Mouse (Mus musculus) spleen, adult 2 months (tissue): ENCODE results near the gene Olfr764-ps1. TPM values are rescaled to one million over a fixed set of nuclear protein-coding genes. Genes with fewer than 3 reads are reported as not detected.
"Not testable (repeated sequence)": the region's sequence is repeated elsewhere in the genome, so short reads cannot be mapped to it uniquely, and the experiment has no call there.

Experiments used
- DNase-seq, 2 experiments: peaks; one replicate each; pipeline versions ENCODE4 v3.0.0 to v3.0.0-alpha.2; 2012 to 2021; ENCODE audit warnings: low spot score in 2 of 2, low read depth in 1 of 2
- H3K27ac ChIP-seq: fragments of 200-500 bp; 2 replicates; pipeline ENCODE4 v1.5.1; 2012; ENCODE audit warnings: low read length, inconsistent platforms; ENCODE audit not compliant: insufficient read depth
- H3K27me3 ChIP-seq: fragments of 200-500 bp; 2 replicates; pipeline ENCODE4 v1.6.1; 2012; ENCODE audit warnings: mild to moderate bottlenecking, moderate library complexity, low read length, inconsistent platforms; ENCODE audit not compliant: control insufficient read depth, insufficient read depth
- H3K36me3 ChIP-seq: fragments of 200-500 bp; 2 replicates; pipeline ENCODE4 v1.6.1; 2012; ENCODE audit warnings: mild to moderate bottlenecking, low read length, inconsistent platforms; ENCODE audit not compliant: control insufficient read depth, insufficient read depth
- H3K4me1 ChIP-seq: fragments of 200-500 bp; 2 replicates; pipeline ENCODE4 v1.6.1; 2011; ENCODE audit warnings: inconsistent platforms; ENCODE audit not compliant: control insufficient read depth, insufficient read depth, insufficient read length
- H3K4me3 ChIP-seq: fragments of 200-500 bp; 2 replicates; pipeline ENCODE4 v1.5.1; 2011; ENCODE audit warnings: mild to moderate bottlenecking, inconsistent platforms; ENCODE audit not compliant: insufficient read depth, insufficient read length; ENCODE audit errors: extremely low read depth
- CTCF ChIP-seq: fragments of 200-500 bp; IDR thresholded peaks from 2 replicates; pipeline ENCODE4 v1.5.1; 2011; ENCODE audit warnings: mild to moderate bottlenecking, inconsistent platforms; ENCODE audit not compliant: insufficient read depth, insufficient read length, insufficient replicate concordance; ENCODE audit errors: extremely low read depth
- POLR2A ChIP-seq: fragments of 200-500 bp; IDR thresholded peaks from 2 replicates; pipeline ENCODE4 v1.6.1; 2011; ENCODE audit warnings: low read depth, low read length, inconsistent platforms
- WGBS: fragments of 180-500 bp; shearing (Covaris S2); methylation state at CpG from one replicate; pipeline ENCODE4 v1.1.7; 2018; 5-methylcytosine and 5-hydroxymethylcytosine counted together
- polyA plus RNA-seq: library from polyadenylated mRNA; depleted of rRNA; stranded (reverse); fragments of >200 nt; gene quantifications from 2 replicates; pipeline ENCODE4 v1.2.3, GENCODE M21; 2012

The Olfr764-ps1 gene
- polyA plus RNA-seq, 1 experiment = not detected

DNA sequence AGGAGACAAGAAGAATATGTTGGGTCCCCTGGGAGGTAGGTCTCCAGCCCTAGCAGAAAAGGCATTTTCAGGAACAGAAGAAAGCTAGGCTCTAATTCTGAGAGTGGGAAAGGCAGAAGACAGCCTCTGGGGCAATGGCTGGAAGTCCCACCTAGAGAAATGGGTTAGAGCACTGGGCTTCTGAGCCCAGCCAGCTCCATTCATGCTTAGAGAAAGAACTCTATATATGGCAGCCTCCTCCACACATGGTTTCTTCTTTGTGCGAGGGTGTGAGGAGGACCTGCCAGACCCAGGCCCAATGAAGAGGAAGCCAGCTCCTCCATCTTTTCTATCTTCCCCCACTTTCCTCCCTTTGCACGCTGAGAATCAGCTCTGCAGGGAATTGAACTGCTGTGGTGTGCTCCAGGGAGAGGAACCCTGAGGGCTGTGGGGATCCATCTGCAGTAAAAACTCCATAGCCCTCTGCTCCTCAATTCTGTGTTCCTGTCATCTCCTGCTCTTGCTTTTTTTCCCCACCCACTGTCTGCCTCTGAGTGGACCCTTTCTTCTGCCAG lies 29.3 kb downstream of the Olfr764-ps1 start, which contains the start of gene Olfr763:
Gene Olfr763, plus strand, starts transcription at position 504 of the 554 bp plus-strand sequence.
- no peak within 1 kb of the TSS for H3K27ac ChIP-seq
- WGBS = 71% methylated on average over 2 of the region's 2 CpGs
- no peaks in the 10 kb centered on the region for H3K27me3 ChIP-seq
- H3K36me3 ChIP-seq = no peaks in the 10 kb centered on the region
- no peaks in the 10 kb centered on the region for H3K4me1 ChIP-seq
- H3K4me3 ChIP-seq = no peak within 1 kb of the TSS
- DNase-seq = no peak
- TF ChIP-seq CTCF = no peak
- TF ChIP-seq POLR2A = no peak

DNA sequence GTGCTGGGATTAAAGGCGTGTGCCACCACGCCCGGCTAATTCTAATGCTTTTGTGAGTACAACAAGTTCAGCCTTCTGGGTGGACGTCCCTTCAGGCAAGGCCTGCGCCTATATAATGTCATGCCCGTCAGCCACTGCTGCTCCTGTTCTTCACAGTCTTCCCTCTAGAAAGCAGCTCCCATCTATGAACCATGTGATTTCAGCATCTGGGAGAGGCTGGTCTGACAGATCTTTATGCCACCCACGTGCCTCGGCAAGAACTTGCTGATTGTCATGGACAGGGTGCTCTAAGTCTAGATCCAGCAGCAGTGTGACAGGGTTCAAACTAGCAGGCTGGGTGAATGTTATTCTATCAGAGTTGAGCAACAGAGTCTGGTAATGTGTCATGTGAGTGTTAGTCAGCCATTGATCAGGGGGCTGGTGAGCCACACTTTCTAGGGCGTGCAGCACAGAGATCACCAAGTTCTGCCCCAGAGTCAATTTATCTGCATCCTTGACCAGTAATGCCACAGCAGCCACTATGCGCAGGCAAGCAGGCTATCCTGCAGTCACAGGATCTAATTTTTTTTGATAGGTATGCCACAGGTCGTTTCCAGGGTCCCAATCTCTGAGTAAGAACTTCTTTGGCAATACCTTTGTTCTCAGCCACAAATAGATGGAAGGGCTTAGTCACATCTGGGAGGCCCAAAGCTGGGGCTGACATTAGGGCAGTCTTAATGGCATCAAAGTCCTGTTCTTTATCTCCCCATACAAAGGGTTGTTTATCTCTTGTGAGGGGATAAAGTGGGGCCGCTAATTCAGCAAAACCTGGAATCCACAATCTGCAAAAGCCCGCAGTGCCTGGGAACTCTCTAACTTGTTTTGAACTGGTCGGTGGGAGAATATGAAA lies 35.4 kb downstream of the Olfr764-ps1 start:
- Histone ChIP-seq H3K27me3 (no peaks in the 10 kb centered on the region), H3K4me3 (no peak overlapping the region), H3K4me1 (no peaks in the 10 kb centered on the region), H3K36me3 (no peaks in the 10 kb centered on the region), H3K27ac (no peak overlapping the region)
- DNase-seq = no peak
- WGBS = 86% methylated on average over 14 of the region's 14 CpGs
- TF ChIP-seq CTCF (no peak), POLR2A (no peak)

DNA sequence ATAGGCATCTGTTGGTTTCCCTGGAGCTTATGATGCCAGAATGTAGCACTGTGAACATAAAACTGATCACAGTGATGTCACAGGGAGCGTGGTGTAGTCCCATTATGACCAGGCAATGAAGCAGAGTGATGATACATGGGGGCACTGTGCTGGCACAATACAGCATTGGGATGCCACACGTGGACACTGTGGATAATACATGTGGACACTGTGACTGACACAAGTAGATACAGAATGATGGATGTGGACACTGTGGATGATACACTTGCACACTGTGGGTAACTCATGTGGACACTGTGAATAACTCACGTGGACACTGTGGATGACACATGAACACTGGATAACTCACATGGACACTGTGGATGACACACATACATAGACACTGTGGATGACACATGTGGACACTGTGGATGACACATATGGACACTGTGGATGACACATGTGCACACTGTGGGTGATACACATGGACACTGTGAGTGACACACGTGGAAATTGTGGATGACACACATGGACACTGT lies 43.1 kb downstream of the Olfr764-ps1 start:
- TF ChIP-seq POLR2A = no peak
- Histone ChIP-seq H3K36me3 (no peaks in the 10 kb centered on the region), H3K27me3 (no peaks in the 10 kb centered on the region), H3K4me1 (no peaks in the 10 kb centered on the region), H3K4me3 (no peak overlapping the region), H3K27ac (no peak overlapping the region)
- DNase-seq = no peak
- WGBS = 78% methylated on average over 4 of the region's 4 CpGs

DNA sequence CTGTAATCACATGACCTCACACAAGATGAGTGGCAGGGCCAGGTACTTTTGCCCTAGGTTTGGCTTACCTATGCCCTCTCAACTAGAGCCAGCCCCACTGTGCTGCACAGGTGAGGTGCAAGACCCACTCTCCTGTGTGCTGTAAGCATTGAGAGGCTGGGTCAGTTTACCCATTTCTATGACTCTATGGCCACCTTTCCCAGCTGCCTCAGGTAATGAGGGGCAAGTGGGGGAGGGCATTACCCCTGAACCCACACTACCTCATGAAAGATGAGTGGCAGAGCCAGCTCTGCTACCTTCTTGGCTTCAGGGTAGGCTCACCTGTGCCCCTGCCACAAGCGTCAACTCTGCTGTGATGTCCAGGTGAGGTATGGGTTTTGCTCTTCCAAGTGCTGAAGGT lies 43.9 kb downstream of the Olfr764-ps1 start:
- no peak for TF ChIP-seq CTCF
- TF ChIP-seq POLR2A = no peak
- Histone ChIP-seq H3K27ac (no peak overlapping the region), H3K4me1 (0 out of 2 replicates have a peak, but pooled peaks cover 1% of the 10 kb centered on the region), H3K4me3 (no peak overlapping the region), H3K36me3 (no peaks in the 10 kb centered on the region), H3K27me3 (no peaks in the 10 kb centered on the region)
- DNase-seq = no peak
- 97% methylated on average over 1 of the region's 1 CpGs for WGBS

DNA sequence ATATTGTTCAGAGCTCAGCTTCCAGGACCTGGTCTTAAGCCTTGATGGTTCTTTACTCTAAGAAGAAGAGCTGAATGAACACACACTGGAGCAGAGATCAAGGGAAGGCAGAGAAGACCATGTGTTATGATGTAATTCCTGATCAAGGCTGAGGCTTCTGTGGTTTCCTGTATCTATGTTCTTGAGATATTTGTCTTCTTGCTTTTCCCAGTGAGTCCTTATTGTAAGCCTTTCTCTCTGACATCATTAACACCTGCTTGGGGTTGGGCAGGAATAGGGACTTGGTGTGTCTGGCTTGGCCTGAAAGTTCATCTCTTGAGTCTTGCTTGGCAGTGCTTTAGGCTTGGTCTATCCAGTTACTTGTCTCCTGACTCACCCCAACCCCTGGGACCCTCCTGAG lies 48.7 kb downstream of the Olfr764-ps1 start:
- Histone ChIP-seq H3K27ac (peak overlapping the region; percentile 58; the same call in 1 of the 2 replicates), H3K4me1 (peaks cover 3% of the 10 kb centered on the region; the same call in 1 of the 2 replicates), H3K36me3 (no peaks in the 10 kb centered on the region), H3K4me3 (no peak overlapping the region), H3K27me3 (no peaks in the 10 kb centered on the region)
- TF ChIP-seq CTCF (no peak), POLR2A (no peak)
- DNase-seq = peak in 1 of 2 experiments; percentile 41

DNA sequence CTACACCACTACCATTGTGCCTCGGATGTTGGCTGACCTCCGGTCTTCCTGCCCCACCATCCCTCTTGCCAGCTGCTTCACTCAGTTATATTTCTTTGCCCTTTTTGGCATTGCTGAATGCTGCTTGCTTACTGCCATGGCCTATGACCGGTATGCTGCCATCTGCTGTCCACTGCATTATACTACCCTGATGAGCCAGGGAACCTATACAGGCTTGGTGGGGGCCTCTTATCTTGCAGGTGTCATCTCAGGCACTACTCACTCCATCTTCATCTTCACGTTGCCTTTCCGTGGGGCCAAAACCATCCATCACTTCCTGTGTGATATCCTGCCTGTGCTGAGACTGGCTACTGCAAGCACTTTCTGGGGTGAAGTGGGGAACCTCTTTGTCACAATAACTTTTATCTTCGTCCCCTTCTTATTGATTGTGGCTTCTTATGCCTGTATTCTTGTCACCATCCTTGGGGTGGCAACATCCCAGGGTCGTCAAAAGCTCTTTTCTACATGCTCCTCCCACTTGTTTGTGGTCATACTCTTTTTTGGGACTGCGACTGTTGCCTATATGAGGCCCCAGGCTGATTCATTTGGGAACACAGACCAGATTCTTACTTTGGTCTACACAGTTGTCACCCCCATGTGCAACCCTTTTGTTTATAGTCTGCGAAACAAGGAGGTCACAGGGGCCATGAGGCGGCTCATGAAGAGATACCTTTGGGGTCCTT lies 49.4 kb downstream of the Olfr764-ps1 start:
- 54% methylated on average over 7 of the region's 10 CpGs for WGBS
- DNase-seq, H3K4me1 ChIP-seq: not testable (repeated sequence)

DNA sequence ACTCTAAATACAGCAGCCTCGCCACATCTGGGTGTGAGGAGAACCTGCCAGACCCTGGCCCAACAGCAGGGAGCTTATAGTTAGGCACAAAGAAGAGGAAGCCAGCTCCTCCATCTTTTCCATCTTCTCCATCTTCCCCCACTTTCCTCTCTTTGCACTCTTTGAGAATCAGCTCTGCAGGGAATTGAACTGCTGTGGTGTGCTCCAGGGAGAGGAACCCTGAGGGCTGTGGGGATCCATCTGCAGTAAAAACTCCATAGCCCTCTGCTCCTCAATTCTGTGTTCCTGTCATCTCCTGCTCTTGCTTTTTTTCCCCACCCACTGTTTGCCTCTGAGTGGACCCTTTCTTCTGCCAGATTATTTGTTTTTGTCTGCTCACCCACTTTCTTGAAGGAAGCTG lies 50.6 kb downstream of the Olfr764-ps1 start, which contains the start of gene Olfr9:
Gene Olfr9, plus strand, starts transcription at position 301 of the 400 bp plus-strand sequence.
- not testable (repeated sequence) for H3K4me1 ChIP-seq, DNase-seq, H3K36me3 ChIP-seq, H3K27me3 ChIP-seq, H3K27ac ChIP-seq, H3K4me3 ChIP-seq
- 80% methylated on average over 1 of the region's 1 CpGs for WGBS

More for the DNA sequence above, 49.4 kb downstream of the Olfr764-ps1 start:
- H3K36me3 ChIP-seq, H3K4me3 ChIP-seq, H3K27me3 ChIP-seq: not testable (repeated sequence)
- H3K27ac ChIP-seq = peak overlapping the region; percentile 58; the same call in 1 of the 2 replicates
